Mouse (Mus musculus) hindbrain, embryonic 14.5 days (tissue): ENCODE data around the gene Dpm1. TPM values are rescaled to one million over a fixed set of nuclear protein-coding genes. Genes with fewer than 3 reads are reported as not detected.

Experiments used
- ATAC-seq: fragments of 200-750 bp; cut with Nextera tagmentation; 2 replicates; pipeline ENCODE4 v1.8.0; 2017; ENCODE audit warnings: moderate number of reproducible peaks, mild to moderate bottlenecking, moderate TSS enrichment, moderate library complexity; ENCODE audit not compliant: low FRiP score
- DNase-seq: peaks from one replicate; pipeline ENCODE4 v3.0.0-alpha.2; 2015; ENCODE audit warnings: low spot score
- H3K27ac ChIP-seq: fragments of 300-500 bp; sonication (generic); 2 replicates; pipeline ENCODE4 v1.5.1; 2014; ENCODE audit warnings: mild to moderate bottlenecking, moderate library complexity
- H3K27me3 ChIP-seq: fragments of 300-500 bp; sonication (generic); 2 replicates; pipeline ENCODE4 v1.6.1; 2014; ENCODE audit warnings: mild to moderate bottlenecking, low read length, mixed read lengths; ENCODE audit not compliant: control insufficient read depth, insufficient read depth
- H3K36me3 ChIP-seq: fragments of 300-500 bp; sonication (generic); replicated peaks from 2 replicates; pipeline ENCODE4 v1.6.1; 2014; ENCODE audit not compliant: control insufficient read depth, insufficient read depth
- H3K4me1 ChIP-seq: fragments of 300-500 bp; sonication (generic); replicated peaks from 2 replicates; pipeline ENCODE4 v1.6.1; 2014; ENCODE audit warnings: antibody characterized with exemption, low read length, mixed read lengths; ENCODE audit not compliant: control insufficient read depth, insufficient read depth
- H3K4me2 ChIP-seq: fragments of 300-500 bp; sonication (generic); replicated peaks from 2 replicates; pipeline ENCODE4 v1.6.1; 2014; ENCODE audit warnings: mild to moderate bottlenecking, moderate library complexity
- H3K4me3 ChIP-seq: fragments of 300-500 bp; sonication (generic); replicated peaks from 2 replicates; pipeline ENCODE4 v1.5.1; 2014; ENCODE audit warnings: mild to moderate bottlenecking, low read length
- H3K9ac ChIP-seq: fragments of 300-500 bp; sonication (generic); 2 replicates; pipeline ENCODE4 v1.6.1; 2014
- H3K9me3 ChIP-seq: fragments of 300-500 bp; sonication (generic); 2 replicates; pipeline ENCODE4 v1.6.1; 2016; ENCODE audit warnings: low read length; ENCODE audit not compliant: control insufficient read depth
- WGBS: fragments of 180-500 bp; shearing (Covaris S2); extraction: QIAGEN DNeasy Blood & Tissue Kit; methylation state at CpG from one replicate; pipeline ENCODE4 v1.1.7; 2014; 5-methylcytosine and 5-hydroxymethylcytosine counted together
- polyA plus RNA-seq: library from polyadenylated mRNA; unstranded; fragments of >200 nt; fragmentation: Nextera tagmentation; extraction: Ambion mirVana; gene quantifications from 2 replicates; pipeline ENCODE4 v1.2.1, GENCODE M21; 2014

Dpm1 gene
- polyA plus RNA-seq, 1 experiment from 2014 or later = 60.1 TPM

- Histone ChIP-seq H3K27me3 (no peaks in the 10 kb centered on the region), H3K9ac (no peak overlapping the region), H3K4me2 (no peak overlapping the region), H3K4me1 (no peaks in the 10 kb centered on the region), H3K36me3 (peaks cover 46% of the 10 kb centered on the region), H3K27ac (0 out of 2 replicates have a peak overlapping the region, but pooled peaks have one; percentile 24), H3K4me3 (no peak overlapping the region), H3K9me3 (no peaks in the 10 kb centered on the region)
- ATAC-seq (no peak), DNase-seq (no peak)
- WGBS = 44% methylated on average over 7 of the region's 7 CpGs
Observed at GRCm38 (mm10) chr2:168175946-168176345, 54.4 kb downstream of the Dpm1 start.

GRCm38 (mm10) chr2:168170167-168170685 is 60.2 kb downstream of the Dpm1 start:
- Histone ChIP-seq H3K27ac (no peak overlapping the region), H3K4me2 (peak overlapping the region; percentile 23), H3K9ac (no peak overlapping the region), H3K4me3 (no peak overlapping the region), H3K27me3 (no peaks in the 10 kb centered on the region), H3K9me3 (no peaks in the 10 kb centered on the region), H3K4me1 (peaks cover 11% of the 10 kb centered on the region; the same call in 1 of the 2 replicates), H3K36me3 (0 out of 2 replicates have a peak, but pooled peaks cover 15% of the 10 kb centered on the region)
- DNase-seq = no peak
- ATAC-seq = no peak
- WGBS = 14% methylated on average over 13 of the region's 13 CpGs

- Histone ChIP-seq H3K4me2 (peak overlapping the region; percentile 23), H3K36me3 (0 out of 2 replicates have a peak, but pooled peaks cover 10% of the 10 kb centered on the region), H3K4me3 (no peak overlapping the region), H3K4me1 (peaks cover 11% of the 10 kb centered on the region; the same call in 1 of the 2 replicates), H3K9me3 (no peaks in the 10 kb centered on the region), H3K27me3 (no peaks in the 10 kb centered on the region), H3K9ac (no peak overlapping the region), H3K27ac (no peak overlapping the region)
- ATAC-seq = no peak
- 7% methylated on average over 9 of the region's 9 CpGs for WGBS
- no peak for DNase-seq
Observed at GRCm38 (mm10) chr2:168169800-168170113, 60.6 kb downstream of the Dpm1 start.

GRCm38 (mm10) chr2:168168892-168169799 is 61.2 kb downstream of the Dpm1 start:
- no peak for ATAC-seq
- H3K27ac ChIP-seq = no peak overlapping the region

GRCm38 (mm10) chr2:168167781-168168180 is 62.6 kb downstream of the Dpm1 start:
- DNase-seq (no peak), ATAC-seq (no peak)
- Histone ChIP-seq H3K27me3 (no peaks in the 10 kb centered on the region), H3K9ac (no peak overlapping the region), H3K27ac (no peak overlapping the region), H3K36me3 (no peaks in the 10 kb centered on the region), H3K4me1 (peaks cover 11% of the 10 kb centered on the region; the same call in 1 of the 2 replicates), H3K9me3 (no peaks in the 10 kb centered on the region), H3K4me2 (no peak overlapping the region), H3K4me3 (no peak overlapping the region)
- 49% methylated on average over 3 of the region's 3 CpGs for WGBS

More at GRCm38 (mm10) chr2:168168892-168169799, 61.2 kb downstream of the Dpm1 start:
- H3K9ac ChIP-seq = no peak overlapping the region
- H3K36me3 ChIP-seq = 0 out of 2 replicates have a peak, but pooled peaks cover 10% of the 10 kb centered on the region
- no peaks in the 10 kb centered on the region for H3K27me3 ChIP-seq
- no peaks in the 10 kb centered on the region for H3K9me3 ChIP-seq
- 39% methylated on average over 9 of the region's 9 CpGs for WGBS
- no peak overlapping the region for H3K4me2 ChIP-seq
- H3K4me1 ChIP-seq = peaks cover 11% of the 10 kb centered on the region; the same call in 1 of the 2 replicates
- DNase-seq = no peak
- no peak overlapping the region for H3K4me3 ChIP-seq

- Histone ChIP-seq H3K27me3 (no peaks in the 10 kb centered on the region), H3K4me3 (no peak overlapping the region), H3K36me3 (no peaks in the 10 kb centered on the region), H3K4me2 (no peak overlapping the region), H3K9ac (no peak overlapping the region), H3K9me3 (no peaks in the 10 kb centered on the region), H3K27ac (no peak overlapping the region), H3K4me1 (peaks cover 13% of the 10 kb centered on the region; the same call in 1 of the 2 replicates)
- ATAC-seq = no peak
- WGBS = 56% methylated on average over 21 of the region's 21 CpGs
- no peak for DNase-seq
Observed at GRCm38 (mm10) chr2:168166750-168167460, 63.5 kb downstream of the Dpm1 start.

GRCm38 (mm10) chr2:168161978-168162377 is 68.4 kb downstream of the Dpm1 start:
- Histone ChIP-seq H3K9me3 (no peaks in the 10 kb centered on the region), H3K36me3 (no peaks in the 10 kb centered on the region), H3K4me3 (no peak overlapping the region), H3K27me3 (peaks cover 8% of the 10 kb centered on the region; the same call in 1 of the 2 replicates), H3K4me1 (peaks cover 15% of the 10 kb centered on the region), H3K9ac (0 out of 2 replicates have a peak overlapping the region, but pooled peaks have one; percentile 16), H3K27ac (no peak overlapping the region), H3K4me2 (peak overlapping the region; percentile 44)
- ATAC-seq = no peak
- WGBS = 14% methylated on average over 14 of the region's 14 CpGs
- no peak for DNase-seq

GRCm38 (mm10) chr2:168161514-168161971 is 68.8 kb downstream of the Dpm1 start:
- peaks cover 15% of the 10 kb centered on the region for H3K4me1 ChIP-seq
- H3K36me3 ChIP-seq = no peaks in the 10 kb centered on the region
- 4% methylated on average over 11 of the region's 11 CpGs for WGBS
- no peaks in the 10 kb centered on the region for H3K9me3 ChIP-seq
- H3K4me2 ChIP-seq = peak overlapping the region; percentile 44
- ATAC-seq (no peak), DNase-seq (no peak)
- H3K27me3 ChIP-seq = peaks cover 8% of the 10 kb centered on the region; the same call in 1 of the 2 replicates
- no peak overlapping the region for H3K4me3 ChIP-seq
- no peak overlapping the region for H3K27ac ChIP-seq
- H3K9ac ChIP-seq = 0 out of 2 replicates have a peak overlapping the region, but pooled peaks have one; percentile 16
